Mouse (Mus musculus) megakaryocyte, embryonic 14.5 days (primary cell): ENCODE results near the gene Rnf40.

Source experiments
- FLI1 ChIP-seq: IDR thresholded peaks from 2 replicates; pipeline ENCODE4 v1.6.1; 2012; ENCODE audit warnings: low read length, inconsistent platforms, mixed read lengths
- GATA1 ChIP-seq: IDR thresholded peaks from 3 replicates; pipeline ENCODE4 v1.6.1; 2012; ENCODE audit warnings: mixed read lengths, low read length, inconsistent platforms, borderline replicate concordance

GRCm38 (mm10) chr7:127636963-127637362 is 48.4 kb downstream of the Rnf40 start:
- TF ChIP-seq GATA1 (no peak), FLI1 (no peak)
